Mouse (Mus musculus) liver, adult 2 months (tissue): ENCODE results near the gene Ccdc180.

Source experiments
- CTCF ChIP-seq: fragments of 200-500 bp; IDR thresholded peaks from 2 replicates; pipeline ENCODE4 v1.5.1; 2011; ENCODE audit warnings: low read depth, low read length, control low read depth
- POLR2A ChIP-seq: fragments of 200-500 bp; IDR thresholded peaks from 2 replicates; pipeline ENCODE4 v1.6.1; 2011; ENCODE audit warnings: low read length, control low read depth; ENCODE audit not compliant: insufficient read depth; ENCODE audit errors: extremely low read depth

DNA sequence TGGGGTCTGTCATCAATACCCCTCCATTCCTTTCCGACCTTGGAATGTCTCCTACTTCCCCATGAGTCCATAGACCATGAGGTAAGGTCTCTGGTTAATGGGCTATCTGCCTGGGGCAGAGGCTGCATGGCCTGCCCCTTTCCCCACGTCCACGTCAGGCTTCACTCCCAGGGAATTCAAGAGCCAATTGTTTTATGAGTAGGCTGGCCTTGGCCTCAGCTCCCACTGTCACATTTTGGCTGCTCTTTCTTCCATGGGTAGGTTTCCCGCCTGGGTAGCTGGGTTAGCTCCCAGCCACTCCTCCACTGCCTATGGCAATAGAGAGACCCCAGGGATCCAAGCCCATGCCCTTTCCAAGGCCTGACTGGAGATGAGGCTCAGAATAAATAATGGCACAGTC is 38.5 kb downstream of the Ccdc180 start:
- TF ChIP-seq POLR2A, result no peak
- TF ChIP-seq CTCF, result no peak
